Mouse (Mus musculus) testis, adult 2 months (tissue): ENCODE data around the gene Rasgrp1.

Experiments used
- CTCF ChIP-seq: fragments of 200-500 bp; IDR thresholded peaks from 2 replicates; pipeline ENCODE4 v1.5.1; 2012; ENCODE audit warnings: low read depth, mild to moderate bottlenecking, inconsistent platforms, low read length, moderate library complexity; ENCODE audit not compliant: control insufficient read depth, insufficient read depth, insufficient replicate concordance
- POLR2A ChIP-seq: fragments of 200-500 bp; IDR thresholded peaks from 2 replicates; pipeline ENCODE4 v1.6.1; 2012; ENCODE audit warnings: low read depth, mild to moderate bottlenecking, inconsistent platforms, low read length, moderate library complexity; ENCODE audit not compliant: control insufficient read depth

- no peak for TF ChIP-seq CTCF
- TF ChIP-seq POLR2A = no peak
Measured at GRCm38 (mm10) chr2:117307959-117308358, 34.8 kb downstream of the Rasgrp1 start.
